Mouse (Mus musculus): ENCODE results near the gene Gm11992. TPM values are rescaled to one million over a fixed set of nuclear protein-coding genes. Genes with fewer than 3 reads are reported as not detected.

Gm11992 gene
- total RNA-seq (2021) = under 1 TPM in 1 of 2 experiments, not detected in 1; 0.19 TPM
- long read RNA-seq, experiment 1 = 0 reads
- long read RNA-seq, experiment 2 = 0 reads

- DNase-seq (ENCODE audit: low spot score in 2 of 2) = peak; percentile 68 to 74
Observed at GRCm38 (mm10) chr11:9048011-9048702, at the start of gene Gm11992. Gene Gm11992 (plus strand): TSS chr11:9048594.

GRCm38 (mm10) chr11:9008761-9009160 lies 39.6 kb upstream of the Gm11992 start:
- no peak for DNase-seq (ENCODE audit: low spot score in 2 of 2)

GRCm38 (mm10) chr11:9010416-9010815 lies 38.0 kb upstream of the Gm11992 start:
- peak; percentile 22 to 28 for DNase-seq (ENCODE audit: low spot score in 2 of 2)

GRCm38 (mm10) chr11:9010853-9011339 lies 37.5 kb upstream of the Gm11992 start, which contains the start of gene Hus1:
Gene Hus1 (minus strand): TSS chr11:9011191.
- peak; percentile 89 to 92 for DNase-seq (ENCODE audit: low spot score in 2 of 2)

GRCm38 (mm10) chr11:9011348-9011747 lies 37.0 kb upstream of the Gm11992 start:
- no peak for DNase-seq (ENCODE audit: low spot score in 2 of 2)

- DNase-seq (ENCODE audit: low spot score in 2 of 2) = no peak
Observed at GRCm38 (mm10) chr11:9014740-9015139, 33.7 kb upstream of the Gm11992 start.

- DNase-seq (ENCODE audit: low spot score in 2 of 2) = no peak
Observed at GRCm38 (mm10) chr11:9018491-9019267, 29.7 kb upstream of the Gm11992 start.

- DNase-seq (ENCODE audit: low spot score in 2 of 2) = no peak
Observed at GRCm38 (mm10) chr11:9020207-9020606, 28.2 kb upstream of the Gm11992 start.

GRCm38 (mm10) chr11:9024782-9025181 lies 23.6 kb upstream of the Gm11992 start:
- no peak for DNase-seq (ENCODE audit: low spot score in 2 of 2)

GRCm38 (mm10) chr11:9025211-9025610 lies 23.2 kb upstream of the Gm11992 start:
- DNase-seq (ENCODE audit: low spot score in 2 of 2) = no peak

GRCm38 (mm10) chr11:9031530-9031929 lies 16.9 kb upstream of the Gm11992 start:
- DNase-seq (ENCODE audit: low spot score in 2 of 2) = no peak

GRCm38 (mm10) chr11:9046546-9046945 lies 1.8 kb upstream of the Gm11992 start:
- no peak for DNase-seq (ENCODE audit: low spot score in 2 of 2)

- no peak for DNase-seq (ENCODE audit: low spot score in 2 of 2)
Observed at GRCm38 (mm10) chr11:9047044-9047443, 1.4 kb upstream of the Gm11992 start.

GRCm38 (mm10) chr11:9048703-9049060 lies 288 bp downstream of the Gm11992 start, which contains the start of gene Sun3:
Gene Sun3 (minus strand): TSS chr11:9048991.
- peak in 1 of 2 experiments; percentile 29 for DNase-seq (ENCODE audit: low spot score in 2 of 2)

- no peak for DNase-seq (ENCODE audit: low spot score in 2 of 2)
Observed at GRCm38 (mm10) chr11:9050241-9050640, 1.8 kb downstream of the Gm11992 start.

- DNase-seq (ENCODE audit: low spot score in 2 of 2) = no peak
Observed at GRCm38 (mm10) chr11:9051895-9052294, 3.5 kb downstream of the Gm11992 start.

GRCm38 (mm10) chr11:9056937-9057336 lies 8.5 kb downstream of the Gm11992 start:
- no peak for DNase-seq (ENCODE audit: low spot score in 2 of 2)

- no peak for DNase-seq (ENCODE audit: low spot score in 2 of 2)
Observed at GRCm38 (mm10) chr11:9057711-9058110, 9.3 kb downstream of the Gm11992 start.

- DNase-seq (ENCODE audit: low spot score in 2 of 2) = no peak
Observed at GRCm38 (mm10) chr11:9060029-9060428, 11.6 kb downstream of the Gm11992 start.

GRCm38 (mm10) chr11:9060484-9060883 lies 12.1 kb downstream of the Gm11992 start:
- DNase-seq (ENCODE audit: low spot score in 2 of 2) = no peak

GRCm38 (mm10) chr11:9076444-9076843 lies 28.1 kb downstream of the Gm11992 start:
- no peak for DNase-seq (ENCODE audit: low spot score in 2 of 2)

GRCm38 (mm10) chr11:9113189-9113588 lies 64.8 kb downstream of the Gm11992 start:
- no peak for DNase-seq (ENCODE audit: low spot score in 2 of 2)

All from adrenal gland, adult 18-20 months (tissue).